Mouse (Mus musculus): ENCODE measurements around the gene Mxd1.

- TF ChIP-seq CTCF (IDR thresholded peaks at IDR 0.05), result no peak
- TF ChIP-seq POLR2A (IDR thresholded peaks at IDR 0.05; ENCODE audit: insufficient read depth, low read depth, low read length), result no peak
These were observed 22.8 kb downstream of the Mxd1 start for GRCm38 (mm10) chr6:86646143-86646542.
